Mouse (Mus musculus): ENCODE measurements around the gene Ankub1.

The Ankub1 gene

GRCm38 (mm10) chr3:57692719-57693118 is at the start of gene Ankub1:
TSS of gene Ankub1 (minus strand) at chr3:57692799.
- DNase-seq: peak; percentile 65

DNA sequence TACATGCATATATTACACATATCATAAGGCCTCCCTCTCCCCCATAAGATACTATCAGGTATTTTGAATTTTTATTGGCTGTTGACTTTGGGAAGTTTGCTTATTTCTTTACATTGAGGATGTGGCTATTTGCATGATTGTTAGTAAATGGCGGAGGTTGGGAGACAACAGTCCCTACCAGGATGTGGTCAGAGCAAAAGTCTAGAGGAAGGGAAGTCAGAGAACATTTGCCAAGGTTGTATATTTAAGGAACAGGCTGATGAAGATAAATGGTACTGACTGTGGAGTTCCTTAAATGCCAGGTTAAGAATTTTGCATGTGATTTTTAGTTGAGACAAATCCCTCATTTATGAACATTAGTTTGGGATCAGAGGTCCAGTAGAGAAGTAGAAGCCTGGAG is 47.2 kb upstream of the Ankub1 start:
- no peak for DNase-seq

- DNase-seq: no peak
These were observed 44.0 kb upstream of the Ankub1 start for GRCm38 (mm10) chr3:57736419-57737095.

GRCm38 (mm10) chr3:57735511-57736370 is 43.1 kb upstream of the Ankub1 start, which contains the start of gene Rnf13:
TSS of gene Rnf13 (plus strand) at chr3:57736062.
- DNase-seq: peak; percentile 98

GRCm38 (mm10) chr3:57732206-57732915 is 39.8 kb upstream of the Ankub1 start:
- no peak for DNase-seq

- DNase-seq: no peak
These were observed 21.6 kb upstream of the Ankub1 start for GRCm38 (mm10) chr3:57714151-57714550.

DNA sequence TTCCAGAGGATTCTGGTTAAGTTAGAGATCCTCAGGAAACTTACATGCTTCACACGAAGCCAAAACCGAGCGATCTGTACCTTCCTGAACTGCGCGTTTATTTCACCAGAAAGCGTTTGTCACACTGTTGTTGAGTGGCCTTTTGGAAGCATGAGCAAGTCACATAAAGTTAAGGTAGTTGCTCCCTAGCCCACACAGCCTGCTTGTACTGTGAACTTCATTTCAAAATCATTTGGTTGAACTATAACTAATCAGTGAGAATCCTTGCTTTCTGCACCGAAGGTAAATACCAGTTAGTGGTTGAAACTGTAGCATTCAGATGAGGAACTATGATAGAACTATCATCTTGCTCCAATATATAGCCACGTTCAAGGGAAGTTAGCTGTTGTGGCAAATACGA is 4.2 kb upstream of the Ankub1 start:
- DNase-seq: no peak

GRCm38 (mm10) chr3:57696249-57696648 is 3.6 kb upstream of the Ankub1 start:
- DNase-seq: no peak

DNA sequence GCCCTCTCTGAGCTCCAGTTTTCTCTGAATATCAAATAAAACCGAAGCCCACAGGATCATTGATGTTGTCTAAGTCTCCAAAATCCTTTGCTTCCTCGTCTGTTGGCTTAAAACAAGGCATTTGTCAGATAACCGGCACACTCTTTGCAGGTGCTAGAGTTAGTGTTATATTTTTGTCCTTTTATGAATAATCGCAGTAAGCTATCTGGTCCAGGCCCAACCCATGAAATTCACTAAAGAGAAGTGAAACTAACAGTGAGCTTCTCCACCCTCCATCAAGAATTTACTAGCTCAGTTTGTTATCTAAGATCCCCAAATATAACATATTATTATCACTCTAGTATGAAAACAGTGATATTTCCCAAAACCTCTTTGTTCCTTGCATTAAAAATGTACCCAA is 827 bp downstream of the Ankub1 start:
- no peak for DNase-seq

DNA sequence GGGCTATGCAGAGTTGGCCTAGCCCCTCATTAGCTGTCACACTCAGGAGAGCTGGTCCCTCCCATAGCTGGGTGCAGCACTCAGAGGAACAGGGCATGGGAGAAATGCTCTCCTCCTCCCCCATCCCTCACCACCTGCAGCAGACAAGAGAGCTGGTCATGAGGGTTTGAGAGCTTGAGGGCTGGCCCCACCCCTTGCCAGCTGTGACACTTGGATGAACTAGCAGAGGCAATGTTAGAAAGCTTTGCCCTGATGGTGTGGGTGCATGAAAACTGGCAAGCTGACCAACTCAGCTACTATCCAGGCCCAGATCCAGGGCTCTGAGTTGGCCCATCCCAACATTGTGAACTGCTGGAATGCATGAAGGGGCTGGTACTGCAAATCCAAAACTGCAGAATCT is 14.8 kb downstream of the Ankub1 start:
- peak; percentile 87 for DNase-seq

- no peak for DNase-seq
These were observed 18.5 kb downstream of the Ankub1 start for GRCm38 (mm10) chr3:57674075-57674474.

GRCm38 (mm10) chr3:57673586-57673985 is 19.0 kb downstream of the Ankub1 start:
- DNase-seq: peak; percentile 38

DNA sequence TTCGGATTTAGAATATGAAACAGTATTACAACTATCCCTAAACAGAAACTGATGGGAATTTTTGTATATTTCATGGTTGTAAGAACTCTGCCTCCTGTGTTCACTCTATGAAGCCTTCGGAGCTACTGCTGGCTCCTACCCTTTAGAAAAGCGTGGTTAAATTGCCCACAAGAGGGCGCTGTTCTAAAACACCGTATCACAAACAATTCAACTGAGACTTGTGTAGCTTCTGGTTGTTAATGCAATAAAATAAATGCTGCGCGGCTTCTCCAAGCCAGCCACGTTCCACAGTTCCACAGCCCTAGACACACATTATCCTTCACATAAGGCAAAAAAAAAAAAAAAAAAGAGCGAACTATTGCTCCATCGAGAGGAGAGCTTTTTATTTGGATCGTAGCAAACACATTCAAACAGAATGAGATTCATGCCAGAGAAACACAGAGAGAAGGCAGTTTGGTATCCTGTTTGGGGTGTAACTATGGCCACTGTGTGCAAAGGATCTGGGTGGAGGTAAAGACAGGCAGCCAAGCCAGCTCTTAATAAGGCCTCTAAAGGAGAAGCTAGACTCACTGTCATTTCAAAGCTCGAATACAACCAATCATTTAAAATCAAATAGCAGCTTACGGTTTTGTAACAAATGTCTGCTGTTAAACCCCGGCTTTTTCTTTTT is 25.4 kb downstream of the Ankub1 start:
- peak; percentile 85 for DNase-seq

DNA sequence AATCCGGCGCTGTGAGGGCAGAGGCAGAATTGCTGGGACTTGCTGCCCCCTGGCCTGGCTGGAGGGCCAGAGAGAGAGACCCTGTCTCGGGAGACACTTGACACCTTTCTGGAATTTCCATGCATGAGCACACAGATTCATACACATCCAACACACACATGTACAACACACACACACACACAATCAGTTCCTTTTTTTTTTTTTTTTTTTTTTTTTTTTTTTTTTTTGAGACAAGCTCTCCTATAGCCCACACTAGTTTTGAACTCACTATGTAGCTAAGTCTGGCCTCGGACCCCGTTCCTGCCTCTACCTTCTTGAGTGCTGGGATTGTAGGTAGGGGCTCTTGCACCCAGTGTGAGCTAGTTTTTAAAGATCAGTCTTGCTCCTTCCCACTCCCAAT is 26.7 kb downstream of the Ankub1 start:
- no peak for DNase-seq

DNA sequence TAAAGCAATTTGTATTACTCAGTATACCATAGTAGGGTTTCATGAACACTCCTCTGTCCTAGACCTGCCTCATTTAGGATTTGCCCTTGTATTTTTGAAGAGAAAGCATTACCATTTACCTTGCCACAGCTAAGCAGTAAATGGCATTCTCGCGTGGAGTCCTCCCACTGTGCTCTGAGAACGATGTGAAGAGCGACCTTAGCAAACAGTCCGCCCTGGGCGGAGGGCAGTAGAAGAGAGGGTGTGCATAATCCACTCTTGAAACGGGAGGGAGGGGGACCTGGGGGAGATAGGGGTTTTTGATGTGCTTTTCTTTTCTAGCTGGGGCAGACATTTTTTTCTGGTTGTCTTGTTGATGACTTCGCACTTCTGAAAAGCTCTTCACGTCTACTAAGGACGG is 27.9 kb downstream of the Ankub1 start:
- DNase-seq: no peak

GRCm38 (mm10) chr3:57663731-57664130 is 28.9 kb downstream of the Ankub1 start:
- DNase-seq: no peak

DNA sequence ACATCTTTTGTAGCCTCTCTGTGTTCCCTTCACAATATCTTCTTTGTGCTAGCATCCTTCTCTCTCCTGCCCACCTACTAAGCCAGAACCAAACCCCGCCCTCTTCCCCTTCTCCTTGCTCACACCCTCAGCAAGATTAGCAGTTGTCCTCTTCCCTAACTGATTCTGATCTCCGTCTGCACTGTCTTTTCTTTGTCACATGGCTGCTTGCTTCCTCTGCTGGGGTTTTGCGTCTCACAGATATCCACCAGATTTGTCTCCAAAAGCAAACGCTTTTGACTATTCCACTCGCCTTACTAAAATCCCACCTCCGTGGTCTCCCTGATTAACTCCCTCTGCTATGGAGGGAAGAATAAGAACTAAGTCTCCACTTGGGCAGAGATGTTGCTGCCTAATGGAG is 34.0 kb downstream of the Ankub1 start:
- DNase-seq: no peak

- DNase-seq: no peak
These were observed 39.0 kb downstream of the Ankub1 start for GRCm38 (mm10) chr3:57653646-57654045.

DNA sequence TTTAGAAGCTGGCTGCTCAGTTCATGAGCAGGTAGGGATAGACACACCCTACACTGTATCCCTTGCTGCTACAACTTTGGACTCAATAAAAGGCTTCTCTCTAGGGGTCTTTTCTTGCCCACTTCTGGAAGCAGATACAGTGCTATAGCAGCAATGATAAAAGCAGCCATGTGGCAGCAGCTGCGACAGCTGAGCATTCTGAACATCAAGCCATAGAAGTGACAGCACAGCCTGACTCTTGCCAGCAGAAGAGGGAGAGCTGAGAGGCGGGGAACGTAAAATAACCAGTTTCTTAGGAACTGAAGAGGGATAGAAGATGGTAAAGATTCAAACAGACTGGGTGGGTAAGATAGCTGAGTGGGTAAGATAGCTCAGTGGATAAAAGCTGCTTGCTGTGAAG is 40.1 kb downstream of the Ankub1 start:
- DNase-seq: no peak

GRCm38 (mm10) chr3:57651865-57652259 is 40.7 kb downstream of the Ankub1 start:
- no peak for DNase-seq

- DNase-seq: peak; percentile 82
These were observed 41.3 kb downstream of the Ankub1 start, which contains the start of gene Commd2 for GRCm38 (mm10) chr3:57651231-57651864. TSS of gene Commd2 (minus strand) at chr3:57651715.

- DNase-seq: no peak
These were observed 49.4 kb downstream of the Ankub1 start for GRCm38 (mm10) chr3:57643191-57643590.

Measured in layer of hippocampus, adult 9-11 months (tissue).